Mouse (Mus musculus) stomach, embryonic 15.5 days (tissue): Measurements from ENCODE around the gene Dek. TPM values are rescaled to one million over a fixed set of nuclear protein-coding genes. Genes with fewer than 3 reads are reported as not detected.

Source experiments
- ATAC-seq: fragments of 200-750 bp; cut with Nextera tagmentation; 2 replicates; pipeline ENCODE4 v1.8.0; 2017; ENCODE audit warnings: low read depth, moderate number of reproducible peaks, moderate TSS enrichment; ENCODE audit not compliant: insufficient read depth, low FRiP score
- H3K27ac ChIP-seq: fragments of 300-500 bp; sonication (generic); 2 replicates; pipeline ENCODE4 v1.5.1; 2015; ENCODE audit warnings: mild to moderate bottlenecking, inconsistent platforms
- H3K27me3 ChIP-seq: fragments of 300-500 bp; sonication (generic); replicated peaks from 2 replicates; pipeline ENCODE4 v1.6.1; 2015; ENCODE audit warnings: inconsistent platforms
- H3K36me3 ChIP-seq: fragments of 300-500 bp; sonication (generic); 2 replicates; pipeline ENCODE4 v1.6.1; 2015; ENCODE audit warnings: inconsistent platforms
- H3K4me1 ChIP-seq: fragments of 300-500 bp; sonication (generic); 2 replicates; pipeline ENCODE4 v1.6.1; 2015; ENCODE audit warnings: inconsistent platforms
- H3K4me2 ChIP-seq: fragments of 300-500 bp; sonication (generic); 2 replicates; pipeline ENCODE4 v1.6.1; 2015; ENCODE audit warnings: mild to moderate bottlenecking, inconsistent platforms
- H3K4me3 ChIP-seq: fragments of 300-500 bp; sonication (generic); replicated peaks from 2 replicates; pipeline ENCODE4 v1.5.1; 2015; ENCODE audit warnings: inconsistent platforms
- H3K9ac ChIP-seq: fragments of 300-500 bp; sonication (generic); 2 replicates; pipeline ENCODE4 v1.6.1; 2015; ENCODE audit warnings: inconsistent platforms
- H3K9me3 ChIP-seq: fragments of 300-500 bp; sonication (generic); 2 replicates; pipeline ENCODE4 v1.6.1; 2016; ENCODE audit warnings: inconsistent platforms
- WGBS: fragments of 180-500 bp; shearing (Covaris S2); methylation state at CpG from one replicate; pipeline ENCODE4 v1.1.7; 2015; 5-methylcytosine and 5-hydroxymethylcytosine counted together
- polyA plus RNA-seq: library from polyadenylated mRNA; unstranded; fragments of >200 nt; fragmentation: Nextera tagmentation; extraction: Ambion mirVana; gene quantifications from 2 replicates; pipeline ENCODE4 v1.2.1, GENCODE M21; 2015

The Dek gene
- polyA plus RNA-seq, 1 experiment from 2014 or later, result 291 TPM

- H3K36me3 ChIP-seq, result peaks cover 19% of the 10 kb centered on the region
- 84% methylated on average over 5 of the region's 5 CpGs for WGBS
- no peak for ATAC-seq
Measured at GRCm38 (mm10) chr13:47076156-47076555, 29.8 kb downstream of the Dek start.

GRCm38 (mm10) chr13:47072484-47072883 lies 33.5 kb downstream of the Dek start:
- Histone ChIP-seq H3K4me3 (no peak overlapping the region), H3K27me3 (no peaks in the 10 kb centered on the region), H3K4me1 (no peaks in the 10 kb centered on the region), H3K9me3 (no peaks in the 10 kb centered on the region), H3K27ac (no peak overlapping the region), H3K36me3 (peaks cover 16% of the 10 kb centered on the region), H3K4me2 (no peak overlapping the region), H3K9ac (no peak overlapping the region)
- ATAC-seq, result no peak
- WGBS, result 93% methylated on average over 5 of the region's 5 CpGs

More at GRCm38 (mm10) chr13:47076156-47076555, 29.8 kb downstream of the Dek start:
- H3K9me3 ChIP-seq, result no peaks in the 10 kb centered on the region
- no peak overlapping the region for H3K4me3 ChIP-seq
- H3K27ac ChIP-seq, result no peak overlapping the region
- H3K4me1 ChIP-seq, result no peaks in the 10 kb centered on the region
- no peaks in the 10 kb centered on the region for H3K27me3 ChIP-seq
- no peak overlapping the region for H3K4me2 ChIP-seq
- no peak overlapping the region for H3K9ac ChIP-seq

GRCm38 (mm10) chr13:47071871-47072270 lies 34.1 kb downstream of the Dek start:
- H3K4me1 ChIP-seq, result no peaks in the 10 kb centered on the region
- WGBS, result 91% methylated on average over 13 of the region's 13 CpGs
- no peak for ATAC-seq

GRCm38 (mm10) chr13:47070329-47071080 lies 35.5 kb downstream of the Dek start:
- ATAC-seq, result 0 out of 2 replicates have a peak, but pooled peaks have one; percentile 31
- Histone ChIP-seq H3K27me3 (no peaks in the 10 kb centered on the region), H3K27ac (no peak overlapping the region), H3K36me3 (peaks cover 16% of the 10 kb centered on the region), H3K4me2 (no peak overlapping the region), H3K9ac (no peak overlapping the region), H3K4me3 (no peak overlapping the region), H3K9me3 (no peaks in the 10 kb centered on the region), H3K4me1 (no peaks in the 10 kb centered on the region)
- 70% methylated on average over 15 of the region's 15 CpGs for WGBS

More at GRCm38 (mm10) chr13:47071871-47072270, 34.1 kb downstream of the Dek start:
- Histone ChIP-seq H3K27me3 (no peaks in the 10 kb centered on the region), H3K9ac (no peak overlapping the region), H3K9me3 (no peaks in the 10 kb centered on the region), H3K4me3 (no peak overlapping the region), H3K36me3 (peaks cover 16% of the 10 kb centered on the region), H3K27ac (no peak overlapping the region), H3K4me2 (no peak overlapping the region)

- H3K9ac ChIP-seq, result no peak overlapping the region
- H3K27me3 ChIP-seq, result no peaks in the 10 kb centered on the region
- H3K27ac ChIP-seq, result 0 out of 2 replicates have a peak overlapping the region, but pooled peaks have one; percentile 9
- no peak overlapping the region for H3K4me3 ChIP-seq
- no peaks in the 10 kb centered on the region for H3K4me1 ChIP-seq
- no peaks in the 10 kb centered on the region for H3K9me3 ChIP-seq
- ATAC-seq, result no peak
- 90% methylated on average over 6 of the region's 6 CpGs for WGBS
- H3K36me3 ChIP-seq, result peaks cover 6% of the 10 kb centered on the region; the same call in 1 of the 2 replicates
- no peak overlapping the region for H3K4me2 ChIP-seq
Measured at GRCm38 (mm10) chr13:47067001-47067400, 39.0 kb downstream of the Dek start.

- Histone ChIP-seq H3K9me3 (no peaks in the 10 kb centered on the region), H3K4me1 (no peaks in the 10 kb centered on the region), H3K27me3 (no peaks in the 10 kb centered on the region), H3K4me3 (no peak overlapping the region), H3K9ac (no peak overlapping the region), H3K27ac (peak overlapping the region; percentile 27; the same call in 1 of the 2 replicates), H3K36me3 (peaks cover 6% of the 10 kb centered on the region; the same call in 1 of the 2 replicates), H3K4me2 (no peak overlapping the region)
- ATAC-seq, result no peak
- WGBS, result 93% methylated on average over 10 of the region's 10 CpGs
Measured at GRCm38 (mm10) chr13:47066516-47066915, 39.5 kb downstream of the Dek start.

GRCm38 (mm10) chr13:47063985-47064760 lies 41.8 kb downstream of the Dek start:
- Histone ChIP-seq H3K9me3 (no peaks in the 10 kb centered on the region), H3K27ac (no peak overlapping the region)
- ATAC-seq, result no peak

GRCm38 (mm10) chr13:47062756-47063155 lies 43.2 kb downstream of the Dek start:
- Histone ChIP-seq H3K4me1 (no peaks in the 10 kb centered on the region), H3K4me2 (no peak overlapping the region), H3K9ac (no peak overlapping the region), H3K27ac (no peak overlapping the region), H3K27me3 (no peaks in the 10 kb centered on the region), H3K36me3 (peaks cover 8% of the 10 kb centered on the region; the same call in 1 of the 2 replicates), H3K4me3 (no peak overlapping the region), H3K9me3 (no peaks in the 10 kb centered on the region)
- WGBS, result 92% methylated on average over 17 of the region's 17 CpGs
- ATAC-seq, result no peak

More at GRCm38 (mm10) chr13:47063985-47064760, 41.8 kb downstream of the Dek start:
- Histone ChIP-seq H3K36me3 (peaks cover 9% of the 10 kb centered on the region; the same call in 1 of the 2 replicates), H3K9ac (no peak overlapping the region), H3K4me2 (no peak overlapping the region), H3K4me1 (no peaks in the 10 kb centered on the region), H3K4me3 (no peak overlapping the region), H3K27me3 (no peaks in the 10 kb centered on the region)
- WGBS, result 64% methylated on average over 15 of the region's 15 CpGs

- Histone ChIP-seq H3K4me3 (no peak overlapping the region), H3K27me3 (no peaks in the 10 kb centered on the region), H3K4me1 (no peaks in the 10 kb centered on the region), H3K27ac (no peak overlapping the region), H3K9ac (no peak overlapping the region), H3K9me3 (no peaks in the 10 kb centered on the region), H3K36me3 (0 out of 2 replicates have a peak, but pooled peaks cover 8% of the 10 kb centered on the region), H3K4me2 (no peak overlapping the region)
- WGBS, result 89% methylated on average over 5 of the region's 5 CpGs
- ATAC-seq, result no peak
Measured at GRCm38 (mm10) chr13:47056781-47057180, 49.2 kb downstream of the Dek start.

- Histone ChIP-seq H3K4me1 (no peaks in the 10 kb centered on the region), H3K9ac (no peak overlapping the region), H3K9me3 (no peaks in the 10 kb centered on the region), H3K4me2 (no peak overlapping the region), H3K27me3 (no peaks in the 10 kb centered on the region), H3K27ac (no peak overlapping the region), H3K36me3 (0 out of 2 replicates have a peak, but pooled peaks cover 9% of the 10 kb centered on the region), H3K4me3 (no peak overlapping the region)
- ATAC-seq, result no peak
- WGBS, result 88% methylated on average over 11 of the region's 11 CpGs
Measured at GRCm38 (mm10) chr13:47056126-47056525, 49.9 kb downstream of the Dek start.

GRCm38 (mm10) chr13:47053971-47054370 lies 52.0 kb downstream of the Dek start:
- 83% methylated on average over 10 of the region's 10 CpGs for WGBS
- no peaks in the 10 kb centered on the region for H3K27me3 ChIP-seq
- H3K27ac ChIP-seq, result no peak overlapping the region
- H3K4me1 ChIP-seq, result no peaks in the 10 kb centered on the region
- no peak overlapping the region for H3K9ac ChIP-seq
- H3K4me2 ChIP-seq, result no peak overlapping the region
- H3K9me3 ChIP-seq, result no peaks in the 10 kb centered on the region
- no peak overlapping the region for H3K4me3 ChIP-seq
- ATAC-seq, result no peak
- H3K36me3 ChIP-seq, result 0 out of 2 replicates have a peak, but pooled peaks cover 10% of the 10 kb centered on the region

GRCm38 (mm10) chr13:47050009-47050408 lies 56.0 kb downstream of the Dek start:
- no peaks in the 10 kb centered on the region for H3K9me3 ChIP-seq
- H3K27me3 ChIP-seq, result no peaks in the 10 kb centered on the region
- H3K27ac ChIP-seq, result no peak overlapping the region
- H3K9ac ChIP-seq, result no peak overlapping the region
- no peaks in the 10 kb centered on the region for H3K4me1 ChIP-seq
- H3K36me3 ChIP-seq, result 0 out of 2 replicates have a peak, but pooled peaks cover 13% of the 10 kb centered on the region
- H3K4me3 ChIP-seq, result no peak overlapping the region
- no peak overlapping the region for H3K4me2 ChIP-seq
- WGBS, result 59% methylated on average over 4 of the region's 4 CpGs
- no peak for ATAC-seq
